Mouse (Mus musculus) adrenal gland, adult 8-10 months (tissue): Measurements from ENCODE around the gene Calhm3. TPM values are rescaled to one million over a fixed set of nuclear protein-coding genes. Genes with fewer than 3 reads are reported as not detected.
"Not testable (repeated sequence)": the region's sequence is repeated elsewhere in the genome, so short reads cannot be mapped to it uniquely, and the experiment has no call there.

Experiments used
- DNase-seq: peaks from one replicate; pipeline ENCODE4 v3.0.0; 2022
- total RNA-seq, 4 experiments: library from RNA; stranded (reverse); gene quantifications; 2 replicates each; pipeline ENCODE4 v1.2.4; 2022

Calhm3 gene
- total RNA-seq, 4 experiments from 2014 or later, result not detected

DNA sequence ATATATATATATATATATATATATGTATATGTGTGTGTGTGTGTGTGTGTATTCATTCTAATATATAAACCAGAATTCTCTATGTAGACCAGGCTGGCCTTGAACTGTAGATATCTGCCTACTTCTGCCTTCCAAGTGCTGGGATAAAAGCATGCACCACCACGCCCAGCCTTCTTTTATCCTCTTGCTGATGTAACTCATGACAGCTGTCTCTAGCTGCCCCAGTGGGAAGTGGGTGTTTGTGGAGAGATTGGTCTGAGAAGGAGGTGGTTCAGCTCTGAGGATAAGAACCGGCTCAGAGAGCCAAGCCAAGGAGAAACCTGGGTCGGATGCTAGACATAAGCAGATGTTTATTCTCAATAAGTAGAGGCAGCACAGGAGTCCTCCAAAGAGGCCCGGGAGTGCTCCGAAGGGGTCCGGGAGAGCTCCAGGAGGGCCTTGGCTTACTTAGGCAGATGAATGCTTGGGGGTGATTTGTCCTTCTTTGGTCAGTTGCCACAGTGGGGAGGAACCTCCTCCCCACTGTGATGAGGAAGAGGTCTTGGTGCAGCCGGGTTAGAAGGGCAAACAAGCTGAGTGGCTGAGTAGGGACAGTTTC lies 10.2 kb upstream of the Calhm3 start:
- DNase-seq, result no peak

DNA sequence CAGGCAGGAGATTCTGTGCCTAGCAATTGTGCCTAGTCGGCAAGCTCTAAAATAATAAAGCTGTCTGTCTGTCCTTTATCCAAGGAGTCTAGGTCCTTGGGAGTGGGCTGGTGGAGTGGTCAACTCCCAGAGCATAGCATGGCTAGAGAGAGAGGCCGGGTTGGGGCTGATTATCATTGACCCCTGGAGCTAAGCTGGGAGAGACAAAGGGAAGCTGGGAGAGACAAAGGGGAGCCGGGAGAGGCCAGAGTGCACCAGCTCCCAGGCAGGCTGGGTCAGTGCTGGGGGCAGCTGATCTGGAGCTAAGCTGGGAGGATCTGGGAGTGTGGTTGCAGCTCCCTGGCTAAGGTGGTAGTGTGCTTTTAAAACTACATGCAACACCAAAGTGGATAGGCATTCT lies 9.2 kb upstream of the Calhm3 start:
- no peak for DNase-seq

DNA sequence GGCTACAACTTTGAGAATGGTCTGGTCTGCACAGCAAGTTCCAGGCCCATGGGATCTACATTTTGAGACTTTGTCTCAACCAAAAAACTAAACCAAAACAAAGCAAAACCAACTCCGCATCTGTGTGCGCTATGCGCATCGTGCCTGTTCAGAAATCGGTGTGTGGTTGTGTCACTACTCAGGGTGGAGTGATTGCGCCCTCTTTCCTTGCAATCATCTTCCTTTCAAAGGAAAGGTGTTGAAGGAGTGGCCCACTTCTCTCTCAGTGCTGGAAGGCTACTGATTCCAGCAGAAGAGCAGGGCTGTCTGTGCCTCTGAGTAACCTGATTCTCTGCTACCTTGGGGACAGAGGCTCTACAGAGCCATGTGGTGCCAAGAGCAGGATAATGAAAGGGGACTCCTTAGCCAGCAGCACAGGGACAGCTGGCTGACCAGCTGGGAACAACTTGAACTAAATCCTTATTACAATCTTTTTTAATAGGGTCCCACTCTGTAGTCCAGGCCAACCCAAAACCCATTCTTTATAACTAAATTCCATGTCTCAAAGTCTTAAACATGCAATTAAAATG lies 5.7 kb upstream of the Calhm3 start:
- DNase-seq, result no peak

DNA sequence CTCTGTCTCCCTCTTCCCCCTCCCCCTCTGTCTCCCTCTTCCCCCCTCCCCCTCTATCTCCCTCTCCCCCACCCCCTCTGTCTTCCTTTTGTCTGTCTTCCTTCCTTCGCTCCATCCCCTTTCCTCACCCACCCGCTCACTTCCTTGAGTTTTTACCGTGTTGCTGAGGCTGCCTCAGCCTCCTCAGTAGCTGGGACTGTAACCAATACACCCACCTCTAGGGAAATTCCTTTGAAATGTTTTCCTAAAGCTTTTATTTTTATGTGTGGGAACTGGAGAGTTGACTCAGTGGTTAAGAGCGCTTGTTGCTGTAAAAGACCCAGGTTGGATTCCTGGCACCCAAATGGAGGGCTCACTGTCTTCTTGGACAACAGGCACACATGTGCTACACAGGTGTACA lies 4.1 kb upstream of the Calhm3 start:
- no peak for DNase-seq

DNA sequence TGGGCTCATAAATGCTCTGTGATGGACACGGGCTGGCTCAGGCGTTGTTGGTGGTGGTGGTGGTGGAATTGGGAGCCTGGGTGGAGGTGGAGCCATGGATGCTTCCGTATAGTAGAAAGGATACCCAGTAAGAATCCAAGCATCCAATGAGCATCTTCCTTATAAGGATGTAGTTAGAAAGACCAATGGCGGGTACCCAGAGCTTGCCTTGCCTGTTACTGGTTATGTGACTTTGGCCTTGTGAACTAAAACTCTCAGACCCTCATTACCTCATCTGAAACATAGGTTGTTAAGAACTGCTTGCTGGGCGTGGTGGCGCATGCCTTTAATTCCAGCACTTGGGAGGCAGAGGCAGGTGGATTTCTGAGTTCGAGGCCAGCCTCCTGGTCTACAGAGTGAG lies 3.8 kb downstream of the Calhm3 start:
- DNase-seq, result no peak

DNA sequence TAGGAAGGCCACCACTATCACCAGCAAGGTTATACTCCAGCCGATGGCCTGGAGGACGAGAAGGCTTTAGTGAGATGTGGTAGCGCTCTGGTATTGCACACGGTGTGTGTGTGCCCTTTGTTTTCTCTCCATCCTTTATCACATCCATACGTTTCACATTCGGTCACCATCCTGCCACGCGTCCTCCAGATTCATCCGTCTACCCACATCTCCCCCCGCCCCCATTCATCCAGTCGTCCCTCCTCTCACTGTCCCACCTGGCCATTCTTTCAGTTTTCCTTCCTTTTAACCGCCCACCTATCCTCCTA lies 5.5 kb downstream of the Calhm3 start:
- no peak for DNase-seq

DNA sequence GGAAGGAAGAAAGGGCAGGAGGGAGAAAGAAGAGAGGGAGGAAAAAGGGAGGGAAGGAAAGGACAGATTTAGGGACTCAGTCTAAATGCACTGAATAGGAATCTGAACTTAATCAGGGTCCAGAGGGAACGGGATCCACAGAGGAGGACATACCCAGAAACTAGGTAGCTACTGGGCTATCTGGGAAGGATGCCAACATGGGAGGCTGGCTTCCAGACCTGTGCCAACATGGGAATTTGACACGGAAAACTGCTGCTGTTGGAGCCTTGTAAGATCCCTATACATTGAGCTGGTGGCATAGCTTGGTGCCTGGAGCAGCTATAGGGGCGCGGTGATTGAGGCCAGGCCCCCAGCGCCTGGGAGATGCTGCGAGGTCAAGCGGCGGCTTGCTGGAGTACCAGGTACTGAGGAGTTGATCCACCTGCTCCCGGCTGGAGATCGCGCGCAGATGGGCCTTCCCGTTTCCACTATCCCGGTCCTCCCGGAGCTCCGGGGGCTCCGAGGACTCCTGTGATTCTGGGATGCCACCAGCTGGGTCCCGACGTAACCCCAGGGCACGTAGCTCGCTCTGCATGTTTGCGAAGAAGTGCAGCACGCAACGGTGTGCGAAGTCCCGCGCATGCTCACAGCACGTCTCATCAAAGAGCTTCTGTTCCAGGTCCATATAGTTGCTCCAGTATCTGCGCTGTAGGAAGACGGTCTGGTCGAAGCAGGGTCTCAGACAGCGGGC lies 6.1 kb downstream of the Calhm3 start:
- no peak for DNase-seq

DNA sequence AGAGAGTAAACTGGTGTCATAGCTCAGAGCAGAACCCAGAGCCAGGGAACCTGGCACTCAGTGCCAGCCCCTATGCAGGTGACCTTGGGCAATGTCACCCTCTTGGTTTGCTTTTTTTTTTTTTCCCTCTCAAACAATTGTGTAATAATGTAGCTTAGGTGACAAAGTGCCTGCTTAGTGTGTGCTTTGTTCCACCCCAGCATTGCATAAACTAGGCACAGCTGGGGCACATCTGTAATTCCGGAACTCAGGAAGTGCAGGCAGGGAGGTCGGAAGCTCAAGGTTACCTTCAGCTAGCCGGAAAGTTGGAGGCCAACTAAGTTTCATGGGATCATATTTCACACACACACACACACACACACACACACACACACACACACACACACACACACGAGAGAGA lies 7.7 kb downstream of the Calhm3 start:
- DNase-seq, result no peak

DNA sequence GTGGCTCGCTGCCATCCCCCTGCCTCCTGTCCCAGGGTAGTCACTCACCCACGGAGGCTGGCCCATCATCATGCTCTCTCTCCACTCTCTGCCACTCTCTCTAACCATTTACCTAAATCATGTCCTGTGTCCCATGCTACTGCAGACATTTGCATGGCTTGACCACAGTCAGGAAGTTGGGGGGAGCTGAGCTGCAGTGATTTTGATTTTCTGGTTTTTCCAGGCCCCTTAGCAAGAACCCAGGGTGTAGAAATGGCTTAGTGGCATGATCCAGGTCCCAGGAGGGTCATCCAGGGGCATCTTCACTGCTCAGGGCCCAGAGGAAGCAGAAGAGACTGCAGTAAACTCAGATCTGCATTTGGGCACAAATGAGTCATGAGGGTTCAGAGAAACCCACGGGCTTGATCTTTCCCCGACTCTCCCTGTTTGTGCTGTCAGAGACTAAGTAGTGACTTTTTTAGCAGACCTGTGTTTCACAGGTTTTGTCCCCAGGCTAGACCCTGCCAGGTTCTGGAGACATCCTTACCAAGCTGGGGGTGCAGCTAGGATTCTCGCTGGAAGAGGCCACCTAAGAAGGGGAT lies 9.2 kb downstream of the Calhm3 start:
- DNase-seq, result no peak

DNA sequence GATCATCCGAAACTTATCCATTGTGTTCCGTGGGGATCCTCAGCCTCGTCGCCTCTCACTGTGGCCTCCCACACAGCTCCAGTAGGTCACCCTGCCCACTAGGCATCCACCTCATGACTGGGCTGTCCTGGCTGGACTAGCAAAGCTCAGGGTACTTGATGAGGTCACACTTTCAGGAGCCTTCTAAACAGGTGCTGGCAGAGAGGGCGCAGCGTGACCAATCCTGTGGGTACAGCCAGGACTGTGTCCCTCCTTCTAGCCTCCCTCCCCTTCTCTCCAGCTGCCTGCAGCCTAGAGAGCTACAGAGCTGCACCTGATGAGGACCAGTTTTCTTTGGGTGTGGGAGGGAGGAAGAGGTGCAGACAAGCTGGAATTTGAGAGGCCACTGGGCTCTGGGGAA lies 13.4 kb downstream of the Calhm3 start, which contains the start of gene Calhm1:
Gene Calhm1 (minus strand): TSS at position 101 of the 400 bp plus-strand sequence.
- DNase-seq, result no peak

DNA sequence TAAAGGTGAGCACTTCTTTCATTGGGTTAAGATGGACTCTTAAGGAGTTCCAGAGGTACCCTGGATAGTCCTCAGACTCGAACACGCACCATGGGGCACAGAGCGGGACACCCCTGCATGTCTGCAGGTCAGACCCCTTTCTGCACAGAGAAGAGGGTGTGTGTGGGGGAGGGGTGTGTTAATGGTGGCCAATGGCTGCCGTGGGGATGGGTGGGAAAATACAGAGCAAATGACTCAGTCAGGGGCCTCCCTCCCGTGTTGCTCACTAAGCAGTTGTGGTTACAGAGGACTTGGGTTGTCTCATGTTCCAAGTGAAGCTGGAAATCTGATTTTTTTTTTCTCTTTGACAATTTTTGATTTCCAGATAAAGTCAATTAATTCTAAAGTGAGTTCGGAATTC lies 15.1 kb downstream of the Calhm3 start:
- no peak for DNase-seq

DNA sequence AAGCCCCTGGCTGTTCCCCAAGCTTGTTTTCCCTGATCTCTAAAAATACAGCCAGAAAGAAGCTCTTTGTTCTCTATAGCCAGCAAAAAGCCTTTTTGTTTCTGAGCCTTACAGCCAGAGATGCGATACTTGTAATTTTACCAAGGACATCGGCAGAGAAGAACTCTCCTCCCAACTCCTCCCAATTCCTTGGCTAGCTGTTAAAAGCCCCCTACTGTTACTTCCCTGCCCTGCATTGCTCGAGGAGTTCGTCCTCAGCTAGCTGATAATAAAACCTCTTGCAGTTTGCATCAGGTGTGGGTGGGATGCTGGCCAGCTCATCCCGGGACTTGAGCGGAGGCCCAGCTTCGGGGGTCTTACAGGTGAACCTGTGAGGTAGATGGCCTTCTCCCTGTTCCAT lies 18.0 kb downstream of the Calhm3 start:
- DNase-seq, result not testable (repeated sequence)

DNA sequence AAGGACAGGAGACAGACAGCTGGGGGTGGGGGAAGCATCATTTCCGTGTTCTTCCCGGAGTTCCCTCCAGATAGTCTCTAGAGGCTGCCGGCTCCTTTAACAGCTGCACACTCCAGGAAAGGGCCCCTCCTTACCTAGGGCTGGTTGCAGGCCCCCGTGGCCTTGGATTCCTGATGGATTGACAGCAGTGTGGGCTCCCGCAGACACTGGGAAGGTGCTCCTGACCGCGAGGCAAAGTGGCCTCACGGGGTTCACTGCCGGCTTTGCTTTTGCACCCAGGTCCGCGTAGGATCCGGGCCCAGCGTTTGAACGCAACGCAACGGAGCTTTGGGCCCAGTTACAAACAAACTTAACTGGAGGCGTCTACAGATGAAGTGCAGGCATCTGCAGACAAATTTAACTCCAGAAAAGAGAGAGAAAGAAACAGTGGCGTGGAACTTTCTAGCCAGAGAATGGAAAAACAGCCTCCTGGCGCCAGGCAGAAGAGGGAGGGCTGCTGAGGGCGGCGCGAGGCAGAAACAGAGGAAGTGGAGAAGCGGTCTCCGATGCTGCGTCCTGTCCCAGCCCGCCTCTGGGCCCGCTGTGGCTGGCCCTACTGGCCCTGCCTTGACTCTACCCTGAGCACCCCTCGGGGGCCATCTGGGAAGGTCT lies 19.7 kb downstream of the Calhm3 start, which contains the start of gene Calhm2:
Gene Calhm2 (minus strand): TSS at position 524 of the 651 bp plus-strand sequence.
- DNase-seq, result no peak

DNA sequence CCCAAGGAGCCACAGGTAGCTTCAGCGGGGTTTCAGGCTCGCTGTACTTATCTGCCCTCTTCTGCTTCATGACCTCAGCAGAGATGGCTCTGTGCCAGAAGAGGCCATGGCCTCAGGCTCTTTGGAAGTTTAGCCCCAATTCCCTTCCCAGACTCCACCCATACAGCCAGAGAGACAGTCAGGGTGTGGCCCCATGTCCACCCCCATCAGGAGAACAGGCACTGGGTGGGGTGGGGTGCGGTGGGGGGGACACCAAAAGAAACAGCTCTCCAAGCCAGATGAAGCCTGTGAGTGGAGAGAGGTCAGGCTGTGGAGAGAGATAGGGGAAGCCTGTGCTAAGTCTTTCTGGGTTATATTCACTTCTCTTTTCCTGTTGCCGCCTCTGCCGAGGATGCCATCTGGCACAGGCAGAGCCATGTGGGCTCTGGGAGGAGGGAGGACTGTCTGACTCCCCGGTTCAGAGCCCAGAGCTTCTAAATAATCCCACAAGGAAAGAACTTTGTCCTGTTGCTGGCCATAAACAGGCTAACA lies 20.4 kb downstream of the Calhm3 start:
- DNase-seq, result peak; percentile 48

DNA sequence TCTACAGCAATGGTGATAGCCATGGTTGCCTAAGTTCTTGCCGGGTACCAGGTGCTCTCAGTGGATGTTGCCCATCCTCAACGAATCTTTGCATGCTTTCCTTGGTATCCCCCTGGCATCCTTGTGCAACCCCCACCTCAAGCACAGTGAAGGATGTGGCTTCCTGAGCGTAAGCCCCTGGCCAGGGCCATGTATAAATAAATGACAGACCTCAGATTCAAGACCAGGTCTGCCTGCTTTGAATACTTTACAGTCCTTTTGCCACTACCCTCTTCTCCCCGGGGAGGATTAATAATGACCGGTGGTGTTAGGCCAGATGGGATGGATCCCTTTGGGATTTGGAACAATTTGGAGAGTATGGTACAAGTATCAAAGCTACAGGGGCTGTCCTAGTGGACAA lies 21.4 kb downstream of the Calhm3 start:
- no peak for DNase-seq

DNA sequence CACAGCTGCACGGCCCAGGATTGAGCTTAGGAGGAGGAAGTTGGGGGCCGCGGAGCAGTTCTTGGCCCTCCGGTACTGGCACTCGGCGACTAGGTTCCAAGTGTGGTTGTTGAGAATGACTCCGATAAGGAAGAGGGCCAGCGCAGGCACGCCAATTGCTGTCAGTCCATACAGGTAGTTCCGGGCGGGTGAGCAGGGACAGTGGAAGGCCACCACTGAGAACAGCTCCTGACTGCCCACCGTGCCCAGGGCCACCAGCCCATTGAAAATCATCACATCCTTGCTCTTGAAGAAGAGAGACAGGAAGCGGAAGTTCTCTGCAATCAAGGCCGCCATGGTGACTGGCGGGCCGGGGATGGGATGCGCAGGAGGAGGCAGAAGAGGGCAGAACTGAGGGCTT lies 22.0 kb downstream of the Calhm3 start:
- no peak for DNase-seq

DNA sequence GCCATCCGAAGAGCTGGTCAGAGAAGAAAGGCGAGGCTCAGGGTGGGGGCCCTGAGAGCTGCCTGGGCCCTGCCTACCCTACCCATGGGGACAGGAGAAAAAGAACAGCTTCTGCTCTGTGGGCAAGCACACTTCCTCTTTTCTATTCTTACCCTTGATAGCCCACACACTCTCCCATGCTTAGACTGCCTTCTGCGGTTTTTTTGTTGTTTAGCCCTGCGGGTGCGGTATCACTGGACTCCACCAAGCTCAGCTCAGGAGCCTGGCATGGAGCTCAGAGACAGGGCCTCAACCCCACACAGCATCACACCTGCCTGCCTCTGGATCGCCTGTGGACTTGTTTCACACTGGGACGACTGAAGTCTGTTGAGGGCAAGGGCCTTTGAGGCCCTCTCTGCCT lies 24.4 kb downstream of the Calhm3 start:
- no peak for DNase-seq

DNA sequence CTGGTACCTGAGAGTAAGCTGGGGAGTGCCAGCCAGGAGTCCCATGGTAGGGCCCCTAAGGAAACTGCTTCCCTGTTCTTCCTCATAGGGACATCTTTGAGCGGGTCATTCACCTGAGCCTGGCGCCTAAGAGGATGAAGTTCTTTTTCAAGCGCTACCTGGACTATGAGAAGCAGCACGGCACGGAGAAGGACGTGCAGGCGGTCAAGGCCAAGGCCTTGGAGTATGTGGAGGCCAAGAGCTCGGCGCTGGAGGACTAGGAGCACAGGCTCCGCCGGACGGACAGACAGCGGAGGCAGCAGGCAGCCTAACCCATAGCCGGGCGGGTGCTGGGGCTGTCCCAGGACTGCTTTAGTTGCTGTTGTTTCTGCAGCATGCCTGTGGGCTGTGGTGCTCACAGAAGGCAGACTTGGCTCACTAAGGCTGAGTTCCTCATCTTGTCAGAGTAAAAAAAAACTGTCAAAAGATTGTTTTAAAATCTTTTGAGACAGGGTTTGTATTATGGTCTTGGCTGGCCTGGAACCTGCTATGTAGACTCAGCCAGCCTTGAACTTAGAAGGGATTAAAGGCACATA lies 26.9 kb downstream of the Calhm3 start:
- no peak for DNase-seq

DNA sequence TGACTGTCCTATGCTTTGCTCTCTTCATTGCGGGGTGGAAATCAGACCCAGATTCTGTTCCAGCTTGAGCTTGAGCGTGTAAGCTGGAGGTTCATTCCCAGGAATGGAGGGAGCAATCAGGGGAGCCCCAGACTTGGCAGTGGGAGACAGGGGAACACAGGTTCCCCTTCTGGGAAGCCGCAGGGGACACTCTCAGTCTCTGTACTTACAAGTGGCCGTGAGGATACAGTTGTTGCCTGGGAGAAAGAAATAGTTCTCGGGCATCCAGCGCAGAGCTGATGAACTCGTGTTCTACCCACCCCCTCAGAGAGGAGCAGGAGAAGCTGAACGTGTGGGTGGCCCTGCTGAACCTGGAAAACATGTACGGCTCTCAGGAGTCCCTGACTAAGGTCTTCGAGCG lies 28.7 kb downstream of the Calhm3 start:
- no peak for DNase-seq

DNA sequence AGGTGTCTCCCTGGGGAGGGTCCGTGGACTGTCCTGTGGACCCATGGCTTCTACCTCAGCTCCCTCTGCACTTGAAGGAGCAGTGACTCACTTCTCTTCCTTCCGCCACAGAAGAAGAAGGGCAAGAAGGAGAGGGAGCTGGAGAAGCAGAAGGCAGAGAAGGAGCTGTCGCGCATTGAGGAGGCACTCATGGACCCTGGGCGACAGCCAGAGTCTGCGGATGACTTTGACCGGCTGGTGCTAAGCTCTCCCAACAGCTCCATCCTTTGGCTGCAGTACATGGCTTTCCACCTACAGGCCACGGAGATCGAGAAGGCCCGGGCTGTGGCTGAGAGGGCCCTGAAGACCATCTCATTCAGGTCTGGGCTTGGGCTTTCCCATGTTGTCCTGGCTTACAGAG lies 29.4 kb downstream of the Calhm3 start:
- DNase-seq, result no peak

DNA sequence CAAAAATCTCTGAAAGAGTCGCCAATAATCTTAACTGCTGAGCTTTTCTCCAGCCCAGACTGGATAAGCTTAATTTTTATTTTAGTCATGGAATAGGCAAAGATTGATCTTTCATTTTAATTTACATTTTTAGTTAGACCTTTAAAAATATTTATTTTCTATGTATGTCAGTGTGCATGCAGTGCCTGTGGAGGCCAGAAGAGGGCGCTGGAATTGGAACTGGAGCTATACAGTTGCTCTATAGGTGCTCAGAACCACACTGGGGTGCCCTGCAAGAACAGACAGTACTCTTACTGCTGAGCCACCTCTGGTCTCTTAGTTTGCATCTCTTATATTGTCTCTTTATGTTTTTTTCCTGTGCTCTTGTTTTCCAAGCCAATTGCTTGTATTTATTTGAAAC lies 34.8 kb downstream of the Calhm3 start:
- no peak for DNase-seq

DNA sequence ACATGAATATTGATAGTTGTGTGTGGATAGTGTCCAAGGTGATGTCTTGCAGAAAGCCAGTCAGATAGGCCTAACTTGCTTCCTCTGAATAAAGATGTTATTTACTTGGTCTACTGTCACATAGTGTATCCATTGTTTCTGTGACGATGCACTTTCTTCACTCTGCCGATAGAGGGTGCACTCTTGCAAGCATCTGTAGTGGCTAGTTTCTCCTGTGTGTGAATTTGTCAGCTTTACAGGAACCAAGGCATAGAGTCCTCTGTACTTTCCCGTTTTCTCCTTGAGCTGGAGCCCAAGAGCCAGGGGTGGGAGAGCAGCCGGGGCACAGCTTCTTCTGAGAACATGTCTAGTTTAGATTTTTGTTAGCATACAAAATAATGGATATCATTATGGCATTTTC lies 36.5 kb downstream of the Calhm3 start:
- DNase-seq, result no peak

DNA sequence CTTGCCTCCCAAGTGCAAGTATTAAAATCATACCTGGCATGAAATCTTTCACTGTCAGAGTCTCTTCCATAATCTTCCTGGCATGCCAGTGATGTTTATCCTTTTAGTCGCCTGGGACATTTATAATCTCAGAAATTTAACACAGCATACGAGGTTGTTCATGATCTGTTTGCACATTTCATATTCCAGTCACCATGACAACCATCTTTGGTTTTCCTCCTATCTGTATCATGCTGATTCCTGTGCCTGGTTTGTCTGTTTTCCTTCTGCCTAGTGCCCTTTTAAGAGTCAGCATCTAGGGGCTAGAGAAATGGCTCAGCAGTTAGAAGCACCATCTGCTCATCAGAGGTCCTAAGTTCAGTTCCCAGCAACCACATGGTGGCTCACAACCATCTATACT lies 38.9 kb downstream of the Calhm3 start:
- DNase-seq, result no peak
